Mouse (Mus musculus): ENCODE data around the gene Zfp759. TPM values are rescaled to one million over a fixed set of nuclear protein-coding genes. Genes with fewer than 3 reads are reported as not detected.
"Not testable (repeated sequence)": the region's sequence is repeated elsewhere in the genome, so short reads cannot be mapped to it uniquely, and the experiment has no call there.

Zfp759 gene
- polyA plus RNA-seq (2012; rRNA removed) = 0.16 and 0.26 TPM in 2 replicates

- not testable (repeated sequence) for DNase-seq (ENCODE audit: low read depth, low spot score)
Observed at GRCm38 (mm10) chr13:67121360-67121759, at the start of gene Zfp759. Zfp759 (plus strand) TSS chr13:67121660.

- no peak for DNase-seq (ENCODE audit: low read depth, low spot score)
- 94% methylated on average over 2 of the region's 2 CpGs for WGBS
Observed at GRCm38 (mm10) chr13:67072786-67073185, 48.7 kb upstream of the Zfp759 start.

GRCm38 (mm10) chr13:67077244-67077643, 44.2 kb upstream of the Zfp759 start:
- WGBS = 96% methylated on average over 2 of the region's 2 CpGs
- DNase-seq (ENCODE audit: low read depth, low spot score) = no peak

GRCm38 (mm10) chr13:67081142-67081713, 40.2 kb upstream of the Zfp759 start:
- DNase-seq (ENCODE audit: low read depth, low spot score) = peak; percentile 56
- WGBS = 2% methylated on average over 24 of the region's 24 CpGs

GRCm38 (mm10) chr13:67081946-67082345, 39.5 kb upstream of the Zfp759 start:
- DNase-seq (ENCODE audit: low read depth, low spot score) = no peak
- WGBS = 74% methylated on average over 1 of the region's 1 CpGs

GRCm38 (mm10) chr13:67090154-67090553, 31.3 kb upstream of the Zfp759 start:
- DNase-seq (ENCODE audit: low read depth, low spot score) = no peak
- 84% methylated on average over 1 of the region's 1 CpGs for WGBS

- WGBS = 92% methylated on average over 10 of the region's 10 CpGs
- DNase-seq (ENCODE audit: low read depth, low spot score) = no peak
Observed at GRCm38 (mm10) chr13:67097876-67098275, 23.6 kb upstream of the Zfp759 start, which contains the start of gene Zfp708. Zfp708 (minus strand) TSS chr13:67097976.

GRCm38 (mm10) chr13:67107681-67108080, 13.8 kb upstream of the Zfp759 start:
- no peak for DNase-seq (ENCODE audit: low read depth, low spot score)
- WGBS = 19% methylated on average over 9 of the region's 9 CpGs

GRCm38 (mm10) chr13:67108194-67108820, 13.2 kb upstream of the Zfp759 start, which contains the start of gene Gm28557:
Gm28557 (minus strand) TSS chr13:67108604.
- peak; percentile 100 for DNase-seq (ENCODE audit: low read depth, low spot score)
- under 1% methylated on average over 17 of the region's 17 CpGs for WGBS

GRCm38 (mm10) chr13:67108821-67109206, 12.6 kb upstream of the Zfp759 start:
- WGBS = 2% methylated on average over 9 of the region's 9 CpGs
- DNase-seq (ENCODE audit: low read depth, low spot score) = no peak

GRCm38 (mm10) chr13:67112096-67112495, 9.4 kb upstream of the Zfp759 start:
- DNase-seq (ENCODE audit: low read depth, low spot score) = no peak
- WGBS = 81% methylated on average over 12 of the region's 12 CpGs

- WGBS = 34% methylated on average over 2 of the region's 2 CpGs
Observed at GRCm38 (mm10) chr13:67113287-67113686, 8.2 kb upstream of the Zfp759 start.

GRCm38 (mm10) chr13:67116163-67116562, 5.3 kb upstream of the Zfp759 start, which contains the start of gene Rslcan18:
Rslcan18 (minus strand) TSS chr13:67116263.
- 91% methylated on average over 8 of the region's 8 CpGs for WGBS
- not testable (repeated sequence) for DNase-seq (ENCODE audit: low read depth, low spot score)

More at GRCm38 (mm10) chr13:67113287-67113686, 8.2 kb upstream of the Zfp759 start:
- DNase-seq (ENCODE audit: low read depth, low spot score) = no peak

- WGBS = 91% methylated on average over 1 of the region's 1 CpGs
- no peak for DNase-seq (ENCODE audit: low read depth, low spot score)
Observed at GRCm38 (mm10) chr13:67124460-67124859, 3.0 kb downstream of the Zfp759 start.

GRCm38 (mm10) chr13:67127507-67127906, 6.0 kb downstream of the Zfp759 start:
- WGBS = 74% methylated on average over 10 of the region's 10 CpGs

GRCm38 (mm10) chr13:67128038-67128721, 6.7 kb downstream of the Zfp759 start:
- DNase-seq (ENCODE audit: low read depth, low spot score) = peak; percentile 70
- WGBS = 1% methylated on average over 18 of the region's 18 CpGs

More at GRCm38 (mm10) chr13:67127507-67127906, 6.0 kb downstream of the Zfp759 start:
- DNase-seq (ENCODE audit: low read depth, low spot score) = not testable (repeated sequence)

- WGBS = 45% methylated on average over 4 of the region's 4 CpGs
Observed at GRCm38 (mm10) chr13:67166122-67166521, 44.7 kb downstream of the Zfp759 start.

GRCm38 (mm10) chr13:67172991-67173722, 51.7 kb downstream of the Zfp759 start, which contains the start of gene Rsl1:
Rsl1 (plus strand) TSS chr13:67173182.
- peak; percentile 38 for DNase-seq (ENCODE audit: low read depth, low spot score)
- WGBS = under 1% methylated on average over 17 of the region's 17 CpGs

More at GRCm38 (mm10) chr13:67166122-67166521, 44.7 kb downstream of the Zfp759 start:
- DNase-seq (ENCODE audit: low read depth, low spot score) = not testable (repeated sequence)

- WGBS = 9% methylated on average over 5 of the region's 5 CpGs
- no peak for DNase-seq (ENCODE audit: low read depth, low spot score)
Observed at GRCm38 (mm10) chr13:67173723-67174055, 52.2 kb downstream of the Zfp759 start.

Measured in large intestine, adult 2 months (tissue).